Mouse (Mus musculus) testis, adult 2 months (tissue): ENCODE results near the gene Masp1. TPM values are rescaled to one million over a fixed set of nuclear protein-coding genes. Genes with fewer than 3 reads are reported as not detected.

Experiments used
- H3K27ac ChIP-seq: fragments of 200-500 bp; 2 replicates; pipeline ENCODE4 v1.5.1; 2012; ENCODE audit warnings: low read depth, low read length; ENCODE audit not compliant: control insufficient read depth, insufficient read depth
- H3K27me3 ChIP-seq: fragments of 200-500 bp; 2 replicates; pipeline ENCODE4 v1.6.1; 2012; ENCODE audit warnings: mild to moderate bottlenecking, low read length, moderate library complexity; ENCODE audit not compliant: control insufficient read depth, insufficient read depth
- H3K36me3 ChIP-seq: fragments of 200-500 bp; 2 replicates; pipeline ENCODE4 v1.6.1; 2012; ENCODE audit warnings: mild to moderate bottlenecking, low read length; ENCODE audit not compliant: control insufficient read depth, insufficient read depth
- H3K4me1 ChIP-seq: fragments of 200-500 bp; 2 replicates; pipeline ENCODE4 v1.6.1; 2012; ENCODE audit warnings: low read length; ENCODE audit not compliant: control insufficient read depth, insufficient read depth
- H3K4me3 ChIP-seq: fragments of 200-500 bp; 2 replicates; pipeline ENCODE4 v1.5.1; 2012; ENCODE audit warnings: low read depth, mild to moderate bottlenecking, low read length, moderate library complexity, mixed read lengths; ENCODE audit not compliant: control insufficient read depth
- CTCF ChIP-seq: fragments of 200-500 bp; IDR thresholded peaks from 2 replicates; pipeline ENCODE4 v1.5.1; 2012; ENCODE audit warnings: low read depth, mild to moderate bottlenecking, inconsistent platforms, low read length, moderate library complexity; ENCODE audit not compliant: control insufficient read depth, insufficient read depth, insufficient replicate concordance
- POLR2A ChIP-seq: fragments of 200-500 bp; IDR thresholded peaks from 2 replicates; pipeline ENCODE4 v1.6.1; 2012; ENCODE audit warnings: low read depth, mild to moderate bottlenecking, inconsistent platforms, low read length, moderate library complexity; ENCODE audit not compliant: control insufficient read depth
- polyA plus RNA-seq: library from polyadenylated mRNA; depleted of rRNA; stranded (reverse); fragments of >200 nt; gene quantifications from 2 replicates; pipeline ENCODE4 v1.2.3, GENCODE M21; 2012

Masp1 gene
- polyA plus RNA-seq, 1 experiment = 0.65 TPM

DNA sequence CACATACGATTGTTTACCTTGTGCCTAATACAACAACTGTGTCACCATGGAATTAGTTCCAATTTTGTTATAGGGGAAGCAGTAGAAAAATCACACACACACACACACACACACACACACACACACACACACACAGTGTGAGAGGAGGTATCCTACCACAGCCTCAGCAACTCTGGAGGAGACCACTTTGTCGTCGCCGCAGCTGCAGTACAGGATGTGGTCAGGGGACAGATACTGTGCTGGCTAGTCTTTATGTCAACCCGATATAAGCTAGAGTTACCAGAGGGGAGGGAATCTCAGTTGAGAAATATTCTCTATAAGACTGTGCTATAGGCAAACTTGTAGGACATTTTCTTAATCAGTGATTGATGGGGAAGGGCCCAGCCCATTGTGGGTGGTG lies 63.3 kb downstream of the Masp1 start:
- Histone ChIP-seq H3K4me1 (no peaks in the 10 kb centered on the region), H3K36me3 (no peaks in the 10 kb centered on the region), H3K27me3 (no peaks in the 10 kb centered on the region), H3K27ac (no peak overlapping the region), H3K4me3 (no peak overlapping the region)
- TF ChIP-seq CTCF (no peak), POLR2A (no peak)

DNA sequence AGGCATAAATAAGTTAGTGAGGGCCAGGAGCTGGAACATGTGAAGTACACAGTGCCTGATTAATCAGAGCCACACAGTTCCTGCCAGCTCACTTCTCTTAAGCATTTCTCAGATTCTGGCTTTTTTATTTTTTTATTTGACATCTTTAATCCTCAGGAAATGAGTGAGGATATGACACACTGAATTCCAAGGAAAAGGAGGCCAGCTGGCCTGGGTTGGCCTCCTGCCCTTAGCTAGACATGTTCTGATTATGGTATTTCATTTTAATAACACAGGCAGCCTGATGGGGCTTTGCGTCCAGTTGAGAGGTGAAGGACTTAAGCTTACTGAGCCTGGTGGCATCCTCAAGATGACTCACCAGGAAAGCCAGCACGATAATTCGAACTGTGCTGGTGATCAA lies 64.1 kb downstream of the Masp1 start:
- Histone ChIP-seq H3K36me3 (no peaks in the 10 kb centered on the region), H3K27me3 (no peaks in the 10 kb centered on the region), H3K4me1 (no peaks in the 10 kb centered on the region), H3K4me3 (no peak overlapping the region), H3K27ac (no peak overlapping the region)
- no peak for TF ChIP-seq CTCF
- no peak for TF ChIP-seq POLR2A

DNA sequence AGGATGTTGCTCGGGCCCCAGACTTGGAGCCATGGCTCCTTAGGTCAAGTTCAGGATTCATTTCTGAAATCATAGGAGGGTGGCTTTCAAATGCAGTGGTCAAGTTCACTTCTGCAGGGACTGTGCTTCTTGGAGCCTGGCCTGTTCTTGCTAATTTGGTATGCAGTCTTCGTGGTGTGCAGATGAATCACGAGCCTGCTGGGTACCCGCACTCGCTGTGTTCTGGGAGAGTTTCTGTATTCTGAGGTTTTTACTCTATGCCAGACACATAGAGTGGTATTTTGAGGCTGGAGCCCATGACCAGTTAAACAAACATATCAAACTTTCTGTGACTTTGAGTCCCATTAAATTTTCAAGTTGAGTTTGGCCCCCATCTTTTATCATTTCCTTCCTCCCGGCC lies 66.2 kb downstream of the Masp1 start:
- H3K27me3 ChIP-seq = no peaks in the 10 kb centered on the region
- no peaks in the 10 kb centered on the region for H3K36me3 ChIP-seq
- no peak overlapping the region for H3K27ac ChIP-seq
- H3K4me1 ChIP-seq = no peaks in the 10 kb centered on the region
- no peak overlapping the region for H3K4me3 ChIP-seq
- TF ChIP-seq POLR2A (no peak), CTCF (no peak)

DNA sequence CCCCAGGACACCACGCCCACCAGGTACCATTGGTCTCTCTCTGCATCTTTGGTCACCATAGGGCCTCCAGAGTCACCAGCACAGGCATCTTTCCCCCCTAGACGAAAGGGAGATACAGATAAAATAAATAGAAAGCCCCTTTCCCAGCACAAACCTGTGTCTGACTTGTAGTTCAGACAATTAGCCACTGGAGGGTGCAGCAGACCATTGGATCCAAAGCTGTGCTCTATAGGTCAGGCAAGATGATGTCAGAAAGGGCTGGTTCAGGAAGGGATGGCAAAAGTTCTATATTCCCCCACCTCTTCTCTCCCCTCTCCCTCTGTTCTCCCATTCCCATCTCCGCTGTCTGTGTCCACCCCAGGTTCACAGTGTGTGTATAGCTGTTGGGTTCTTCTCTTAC lies 68.1 kb downstream of the Masp1 start:
- Histone ChIP-seq H3K27ac (no peak overlapping the region), H3K27me3 (no peaks in the 10 kb centered on the region), H3K4me3 (no peak overlapping the region), H3K4me1 (no peaks in the 10 kb centered on the region), H3K36me3 (no peaks in the 10 kb centered on the region)
- TF ChIP-seq POLR2A (no peak), CTCF (no peak)

DNA sequence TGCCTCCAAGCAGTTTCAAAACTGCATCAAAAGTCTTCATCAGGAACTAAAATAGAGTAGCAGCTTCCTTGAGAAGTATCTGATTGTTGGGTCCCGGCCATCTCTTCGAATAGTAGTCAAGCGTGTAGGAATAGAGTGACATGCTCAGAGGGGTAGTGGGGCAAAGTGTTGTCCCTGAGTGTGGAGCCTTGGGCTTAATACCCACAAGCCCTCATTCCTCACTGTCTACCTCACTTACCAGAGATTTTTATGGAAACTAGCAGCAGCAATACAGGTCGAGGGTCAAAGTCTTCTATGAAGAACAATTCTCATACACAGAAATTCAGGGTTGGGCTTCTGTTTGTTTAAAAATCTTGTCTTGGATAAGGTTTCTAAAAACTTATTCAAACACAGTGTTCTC lies 69.8 kb downstream of the Masp1 start:
- Histone ChIP-seq H3K4me1 (no peaks in the 10 kb centered on the region), H3K27ac (no peak overlapping the region), H3K4me3 (no peak overlapping the region), H3K27me3 (no peaks in the 10 kb centered on the region), H3K36me3 (no peaks in the 10 kb centered on the region)
- TF ChIP-seq CTCF (no peak), POLR2A (no peak)

DNA sequence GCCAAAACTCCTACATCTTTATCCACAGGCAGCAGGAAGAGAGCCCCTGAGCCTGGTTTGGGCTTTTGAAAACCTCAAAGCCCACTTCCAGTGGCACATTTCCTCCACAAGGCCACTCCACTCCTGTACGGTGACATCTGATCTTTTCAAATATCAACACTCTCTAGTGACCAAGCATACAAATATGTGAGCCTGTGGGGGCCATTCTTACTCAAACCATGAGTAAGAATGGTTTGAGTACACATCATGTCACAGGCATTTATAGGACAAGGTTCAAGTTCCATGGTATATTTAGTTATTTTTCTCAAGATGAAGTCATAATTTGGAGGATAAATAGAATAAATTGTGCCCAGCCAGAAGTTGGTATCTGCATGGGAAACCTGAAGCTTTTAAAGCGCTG lies 70.7 kb downstream of the Masp1 start:
- H3K36me3 ChIP-seq = no peaks in the 10 kb centered on the region
- no peak overlapping the region for H3K4me3 ChIP-seq
- H3K27me3 ChIP-seq = no peaks in the 10 kb centered on the region
- no peak overlapping the region for H3K27ac ChIP-seq
- H3K4me1 ChIP-seq = no peaks in the 10 kb centered on the region
- TF ChIP-seq POLR2A = no peak
- no peak for TF ChIP-seq CTCF

DNA sequence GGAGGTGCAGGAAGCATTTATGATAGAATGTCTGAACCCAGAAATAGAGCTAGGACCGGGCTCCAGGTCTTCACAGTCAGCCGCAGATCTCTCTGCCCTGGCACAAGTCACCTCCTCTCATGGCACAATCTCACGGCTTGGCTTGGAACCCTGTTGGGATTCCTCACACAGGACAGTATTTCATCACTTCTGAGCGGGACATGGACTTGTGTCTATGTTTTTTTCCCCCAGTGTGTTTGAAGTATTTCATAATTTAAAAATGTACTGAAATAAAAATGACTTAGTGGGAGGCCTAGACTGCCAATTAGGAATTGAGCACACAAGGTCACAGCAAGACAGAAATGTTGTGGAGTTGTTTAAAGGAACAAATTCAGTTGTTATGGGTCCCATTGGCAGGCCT lies 76.4 kb downstream of the Masp1 start:
- Histone ChIP-seq H3K27ac (no peak overlapping the region), H3K36me3 (no peaks in the 10 kb centered on the region), H3K4me1 (no peaks in the 10 kb centered on the region), H3K27me3 (no peaks in the 10 kb centered on the region), H3K4me3 (no peak overlapping the region)
- TF ChIP-seq CTCF = no peak
- TF ChIP-seq POLR2A = no peak

DNA sequence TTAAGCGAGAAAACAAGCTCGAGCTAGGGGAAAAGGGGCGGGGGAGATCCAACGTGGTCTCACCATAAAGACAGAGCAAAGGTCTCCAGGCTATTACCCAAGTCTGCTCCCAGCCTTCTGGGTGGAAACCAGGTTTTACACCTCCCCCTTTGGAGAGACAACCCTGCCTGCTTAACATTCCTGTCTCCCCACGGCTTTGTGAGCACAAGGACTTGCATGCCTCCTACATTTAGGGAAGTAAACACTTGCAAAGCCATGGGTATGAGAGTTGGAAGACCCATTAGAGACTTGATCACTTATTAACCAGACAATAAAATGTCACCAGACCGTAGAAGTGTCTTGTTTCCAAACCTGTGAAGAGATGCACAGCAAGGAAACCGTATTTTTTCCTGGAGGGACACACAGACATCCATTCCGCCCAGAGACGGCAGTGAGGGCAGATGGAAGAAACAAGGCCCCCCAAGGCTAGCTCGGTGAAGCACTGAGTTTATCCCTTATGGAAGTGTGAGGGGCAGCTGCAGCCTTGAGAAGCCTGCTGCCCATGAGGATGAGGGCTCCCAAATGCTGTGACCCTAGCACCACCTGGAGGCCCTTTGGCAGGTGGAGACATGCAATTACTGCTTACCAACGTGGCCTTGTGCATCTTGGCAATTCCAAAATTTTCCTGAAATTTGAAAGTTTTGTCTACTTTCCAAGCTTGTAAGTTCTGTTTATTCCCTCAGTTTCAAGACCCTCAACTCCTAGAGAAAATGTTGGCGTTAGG lies 83.0 kb downstream of the Masp1 start:
- Histone ChIP-seq H3K27ac (no peak overlapping the region), H3K27me3 (no peaks in the 10 kb centered on the region), H3K4me3 (no peak overlapping the region), H3K4me1 (no peaks in the 10 kb centered on the region), H3K36me3 (no peaks in the 10 kb centered on the region)
- TF ChIP-seq POLR2A (no peak), CTCF (peak; percentile 11; the same call in 1 of the 2 replicates)
